Mouse (Mus musculus) kidney, embryonic 14.5 days (tissue): ENCODE results near the gene Zfhx3. TPM values are rescaled to one million over a fixed set of nuclear protein-coding genes. Genes with fewer than 3 reads are reported as not detected.

ENCODE experiments used
- ATAC-seq: fragments of 200-750 bp; cut with Nextera tagmentation; 2 replicates; pipeline ENCODE4 v1.8.0; 2017; ENCODE audit warnings: moderate number of reproducible peaks, mild to moderate bottlenecking, moderate TSS enrichment, moderate library complexity; ENCODE audit not compliant: low FRiP score, low TSS enrichment
- H3K27ac ChIP-seq: fragments of 300-500 bp; sonication (generic); 2 replicates; pipeline ENCODE4 v1.5.1; 2014; ENCODE audit warnings: low read depth, mild to moderate bottlenecking, low read length, moderate library complexity, mixed read lengths
- H3K27me3 ChIP-seq: fragments of 300-500 bp; sonication (generic); 2 replicates; pipeline ENCODE4 v1.6.1; 2014; ENCODE audit warnings: mild to moderate bottlenecking, low read length; ENCODE audit not compliant: control insufficient read depth, insufficient read depth
- H3K36me3 ChIP-seq: fragments of 300-500 bp; sonication (generic); 2 replicates; pipeline ENCODE4 v1.6.1; 2014; ENCODE audit warnings: low read length, mixed read lengths; ENCODE audit not compliant: control insufficient read depth, insufficient read depth
- H3K4me1 ChIP-seq: fragments of 300-500 bp; sonication (generic); 2 replicates; pipeline ENCODE4 v1.6.1; 2014; ENCODE audit warnings: low read length, mixed read lengths; ENCODE audit not compliant: control insufficient read depth, insufficient read depth
- H3K4me2 ChIP-seq: fragments of 300-500 bp; sonication (generic); replicated peaks from 2 replicates; pipeline ENCODE4 v1.6.1; 2014; ENCODE audit warnings: low read depth, mild to moderate bottlenecking, low read length
- H3K4me3 ChIP-seq: fragments of 300-500 bp; sonication (generic); 2 replicates; pipeline ENCODE4 v1.5.1; 2014; ENCODE audit warnings: mild to moderate bottlenecking, low read length
- H3K9ac ChIP-seq: fragments of 300-500 bp; sonication (generic); 2 replicates; pipeline ENCODE4 v1.6.1; 2014; ENCODE audit warnings: low read depth, mild to moderate bottlenecking, low read length, moderate library complexity
- H3K9me3 ChIP-seq: fragments of 300-500 bp; sonication (generic); 2 replicates; pipeline ENCODE4 v1.6.1; 2016; ENCODE audit warnings: low read length; ENCODE audit not compliant: control insufficient read depth
- WGBS: fragments of 180-500 bp; shearing (Covaris S2); extraction: QIAGEN DNeasy Blood & Tissue Kit; methylation state at CpG from one replicate; pipeline ENCODE4 v1.1.7; 2014; 5-methylcytosine and 5-hydroxymethylcytosine counted together
- polyA plus RNA-seq: library from polyadenylated mRNA; unstranded; fragments of >200 nt; fragmentation: Nextera tagmentation; extraction: Ambion mirVana; gene quantifications from 2 replicates; pipeline ENCODE4 v1.2.1, GENCODE M21; 2014

The Zfhx3 gene
- polyA plus RNA-seq, 1 experiment from 2014 or later, result 11.7 TPM

DNA sequence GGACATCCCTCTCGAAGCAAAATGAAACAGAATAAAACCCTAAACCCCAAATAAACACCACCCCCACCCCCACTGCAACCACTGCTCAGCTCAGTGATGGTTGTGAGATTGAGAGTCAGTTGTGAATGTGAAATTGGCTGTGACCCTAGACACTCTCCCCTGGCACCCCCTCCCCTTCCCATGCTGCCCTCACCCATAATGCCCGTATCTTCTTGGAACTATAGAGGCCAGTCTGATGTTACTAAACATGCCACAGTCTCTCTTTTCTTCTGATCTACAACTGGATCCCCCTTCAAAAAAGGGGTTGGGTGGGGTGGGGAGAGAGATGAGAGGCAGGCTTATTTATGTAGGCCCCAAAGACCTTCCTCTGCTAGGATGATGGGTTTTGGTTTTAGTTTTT is 767.0 kb downstream of the Zfhx3 start:
- Histone ChIP-seq H3K4me3 (no peak overlapping the region), H3K9ac (no peak overlapping the region), H3K27ac (peak overlapping the region; percentile 6; the same call in 1 of the 2 replicates), H3K4me2 (no peak overlapping the region), H3K4me1 (peaks cover 79% of the 10 kb centered on the region), H3K27me3 (no peaks in the 10 kb centered on the region), H3K36me3 (no peaks in the 10 kb centered on the region), H3K9me3 (no peaks in the 10 kb centered on the region)
- no peak for ATAC-seq
- WGBS, result 57% methylated on average over 2 of the region's 2 CpGs

DNA sequence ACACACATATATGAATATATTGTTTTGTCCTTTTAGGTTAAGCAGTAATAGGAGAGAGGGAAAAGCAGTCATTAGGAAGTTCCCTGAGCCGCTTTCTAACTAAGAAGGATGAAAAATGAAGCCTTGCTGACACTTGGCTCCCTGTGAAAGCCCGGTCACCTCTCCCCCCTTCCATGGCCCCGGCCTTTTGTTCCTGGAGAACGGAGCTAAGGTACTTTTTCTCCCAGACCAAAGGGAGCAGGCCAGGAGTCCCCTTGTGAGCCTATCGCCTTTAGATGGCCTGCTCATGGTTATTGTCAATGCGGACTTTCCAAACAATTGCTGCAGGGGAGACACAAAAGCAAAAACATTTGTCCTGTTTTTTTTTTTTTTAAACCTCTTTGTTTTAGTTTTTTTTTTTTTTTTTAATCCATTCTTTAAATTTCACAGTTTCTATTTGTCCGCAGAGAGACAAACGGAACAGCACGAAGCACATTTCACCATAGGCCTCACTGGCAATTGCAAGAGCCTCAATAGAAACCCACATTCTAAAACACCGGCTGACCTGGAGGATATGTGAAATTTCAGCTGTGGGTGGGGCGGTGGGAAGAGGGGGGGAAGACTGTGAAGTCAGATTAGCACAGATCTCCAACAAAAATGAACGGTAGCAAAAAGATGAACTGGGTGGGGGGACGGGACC is 767.6 kb downstream of the Zfhx3 start:
- 38% methylated on average over 13 of the region's 13 CpGs for WGBS
- H3K27ac ChIP-seq, result peak overlapping the region; percentile 62

DNA sequence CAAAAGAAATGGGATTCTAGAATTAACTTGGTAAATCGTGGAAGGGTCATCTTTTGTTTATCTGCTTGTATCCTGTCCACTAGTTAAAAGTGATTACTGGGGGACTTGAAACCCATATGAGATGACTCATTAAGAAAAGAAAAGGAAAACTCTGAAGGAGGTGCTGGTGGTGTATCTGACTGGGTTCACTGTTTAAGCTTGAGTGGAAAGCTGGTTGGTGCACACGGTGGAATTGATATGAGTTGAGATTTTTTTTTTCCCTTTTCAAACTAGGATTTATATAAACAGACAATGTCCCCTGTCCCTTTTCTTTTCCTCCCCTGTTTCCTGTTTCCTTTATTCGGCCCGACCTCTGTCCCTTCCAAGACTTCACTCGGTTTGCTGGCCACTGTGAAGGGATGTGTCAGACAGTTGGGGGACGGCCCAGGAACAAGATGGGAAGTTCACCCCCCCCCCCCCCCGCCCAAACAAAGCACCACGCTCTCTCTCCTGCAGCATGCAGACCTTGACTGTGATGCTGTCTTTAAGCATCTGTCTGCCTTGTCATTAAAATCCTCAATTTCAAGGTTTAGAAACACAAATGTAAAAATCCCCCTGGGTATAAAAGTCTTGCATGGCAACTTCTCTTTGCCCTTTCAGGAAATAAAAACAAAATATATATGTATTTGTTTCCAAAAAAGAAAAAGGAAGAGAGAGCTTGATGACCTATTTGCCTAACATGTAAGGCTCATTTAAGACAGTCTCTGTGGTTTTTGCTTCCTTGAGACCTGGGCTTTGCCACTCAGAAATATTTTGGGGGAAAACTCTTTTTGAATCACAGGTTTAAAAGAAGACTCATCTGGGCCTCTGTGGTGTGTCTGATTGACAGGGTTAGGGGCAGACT is 768.4 kb downstream of the Zfhx3 start:
- 9% methylated on average over 8 of the region's 8 CpGs for WGBS
- 0 out of 2 replicates have a peak overlapping the region, but pooled peaks have one; percentile 5 for H3K4me2 ChIP-seq
- no peak overlapping the region for H3K9ac ChIP-seq
- H3K9me3 ChIP-seq, result no peaks in the 10 kb centered on the region
- no peaks in the 10 kb centered on the region for H3K36me3 ChIP-seq
- H3K4me3 ChIP-seq, result no peak overlapping the region
- peaks cover 78% of the 10 kb centered on the region for H3K4me1 ChIP-seq
- no peak overlapping the region; the same call in 1 of the 2 replicates for H3K27ac ChIP-seq
- no peak for ATAC-seq
- no peaks in the 10 kb centered on the region for H3K27me3 ChIP-seq

More for the DNA sequence above, 767.6 kb downstream of the Zfhx3 start:
- Histone ChIP-seq H3K4me2 (no peak overlapping the region), H3K27me3 (no peaks in the 10 kb centered on the region), H3K9me3 (no peaks in the 10 kb centered on the region), H3K9ac (no peak overlapping the region), H3K4me3 (no peak overlapping the region), H3K4me1 (peaks cover 79% of the 10 kb centered on the region), H3K36me3 (no peaks in the 10 kb centered on the region)
- no peak for ATAC-seq

DNA sequence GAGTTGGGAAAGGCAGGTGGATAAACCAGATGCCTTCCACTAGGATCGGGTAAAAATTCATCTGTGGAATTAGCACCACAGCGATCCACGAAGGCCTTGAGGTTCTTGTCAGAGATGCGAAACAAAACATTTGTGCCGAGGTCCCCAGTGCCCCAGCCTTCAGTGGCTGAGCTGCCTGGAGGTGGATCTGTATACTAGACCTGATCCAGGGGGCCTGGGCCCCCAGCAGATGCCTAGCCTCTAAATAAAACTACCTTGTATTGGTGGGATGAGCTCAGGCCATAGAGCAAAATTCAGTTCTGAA is 769.0 kb downstream of the Zfhx3 start:
- no peak for ATAC-seq
- Histone ChIP-seq H3K4me2 (0 out of 2 replicates have a peak overlapping the region, but pooled peaks have one; percentile 5), H3K27me3 (no peaks in the 10 kb centered on the region), H3K4me1 (peaks cover 77% of the 10 kb centered on the region), H3K27ac (no peak overlapping the region), H3K36me3 (no peaks in the 10 kb centered on the region), H3K4me3 (no peak overlapping the region), H3K9me3 (no peaks in the 10 kb centered on the region), H3K9ac (no peak overlapping the region)
- 52% methylated on average over 5 of the region's 5 CpGs for WGBS

DNA sequence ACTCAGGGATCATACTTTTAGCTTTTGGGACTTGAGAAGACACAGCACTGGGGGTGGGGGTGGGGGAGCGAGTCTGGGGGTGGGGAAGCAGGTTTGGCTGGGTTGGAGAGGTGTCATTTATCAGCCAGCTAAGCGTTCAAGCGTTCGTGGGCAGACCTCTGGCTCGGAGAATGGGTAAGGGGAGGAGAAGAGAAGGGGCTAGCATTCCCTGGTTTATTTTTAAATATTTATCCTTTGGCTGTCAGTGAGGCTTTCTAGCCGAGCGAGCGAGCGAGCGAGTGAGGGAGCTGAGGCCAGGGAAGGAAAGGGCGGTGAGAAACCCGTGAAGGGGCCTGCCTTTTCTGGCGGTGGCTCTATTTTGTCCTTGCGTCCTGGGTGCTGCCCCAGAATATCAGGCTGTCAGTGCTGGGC is 769.6 kb downstream of the Zfhx3 start:
- WGBS, result 26% methylated on average over 14 of the region's 14 CpGs
- Histone ChIP-seq H3K27ac (peak overlapping the region; percentile 56; the same call in 1 of the 2 replicates), H3K4me3 (no peak overlapping the region)

DNA sequence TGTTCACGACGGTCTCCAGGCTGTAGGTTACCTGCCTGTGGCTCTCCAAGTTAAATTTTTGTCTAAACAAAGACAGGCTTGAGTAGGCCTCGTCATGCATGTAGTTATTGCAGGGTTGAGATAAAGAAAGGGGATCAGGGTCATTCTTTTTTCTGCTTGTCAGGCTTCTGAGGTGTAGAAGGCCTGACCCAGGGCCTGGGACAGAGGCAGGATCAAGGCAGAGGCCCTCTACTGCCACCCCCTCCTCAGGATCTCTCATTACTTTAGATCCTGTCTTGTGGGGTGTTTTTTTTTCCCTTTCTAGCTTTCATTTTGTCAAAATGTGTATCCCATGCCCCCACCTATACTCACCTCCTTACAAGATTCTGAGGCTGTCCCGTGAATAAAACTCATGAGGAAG is 770.2 kb downstream of the Zfhx3 start:
- no peak for ATAC-seq
- H3K4me3 ChIP-seq, result no peak overlapping the region
- H3K9ac ChIP-seq, result no peak overlapping the region
- no peak overlapping the region; the same call in 1 of the 2 replicates for H3K27ac ChIP-seq
- H3K27me3 ChIP-seq, result no peaks in the 10 kb centered on the region
- WGBS, result 40% methylated on average over 4 of the region's 4 CpGs
- H3K4me1 ChIP-seq, result peaks cover 74% of the 10 kb centered on the region
- H3K36me3 ChIP-seq, result no peaks in the 10 kb centered on the region
- H3K9me3 ChIP-seq, result no peaks in the 10 kb centered on the region
- peak overlapping the region; percentile 24; the same call in 1 of the 2 replicates for H3K4me2 ChIP-seq

More for the DNA sequence above, 769.6 kb downstream of the Zfhx3 start:
- Histone ChIP-seq H3K9ac (peak overlapping the region; percentile 42; the same call in 1 of the 2 replicates), H3K36me3 (no peaks in the 10 kb centered on the region), H3K4me2 (peak overlapping the region; percentile 24; the same call in 1 of the 2 replicates), H3K4me1 (peaks cover 75% of the 10 kb centered on the region), H3K9me3 (no peaks in the 10 kb centered on the region), H3K27me3 (no peaks in the 10 kb centered on the region)
- no peak for ATAC-seq

DNA sequence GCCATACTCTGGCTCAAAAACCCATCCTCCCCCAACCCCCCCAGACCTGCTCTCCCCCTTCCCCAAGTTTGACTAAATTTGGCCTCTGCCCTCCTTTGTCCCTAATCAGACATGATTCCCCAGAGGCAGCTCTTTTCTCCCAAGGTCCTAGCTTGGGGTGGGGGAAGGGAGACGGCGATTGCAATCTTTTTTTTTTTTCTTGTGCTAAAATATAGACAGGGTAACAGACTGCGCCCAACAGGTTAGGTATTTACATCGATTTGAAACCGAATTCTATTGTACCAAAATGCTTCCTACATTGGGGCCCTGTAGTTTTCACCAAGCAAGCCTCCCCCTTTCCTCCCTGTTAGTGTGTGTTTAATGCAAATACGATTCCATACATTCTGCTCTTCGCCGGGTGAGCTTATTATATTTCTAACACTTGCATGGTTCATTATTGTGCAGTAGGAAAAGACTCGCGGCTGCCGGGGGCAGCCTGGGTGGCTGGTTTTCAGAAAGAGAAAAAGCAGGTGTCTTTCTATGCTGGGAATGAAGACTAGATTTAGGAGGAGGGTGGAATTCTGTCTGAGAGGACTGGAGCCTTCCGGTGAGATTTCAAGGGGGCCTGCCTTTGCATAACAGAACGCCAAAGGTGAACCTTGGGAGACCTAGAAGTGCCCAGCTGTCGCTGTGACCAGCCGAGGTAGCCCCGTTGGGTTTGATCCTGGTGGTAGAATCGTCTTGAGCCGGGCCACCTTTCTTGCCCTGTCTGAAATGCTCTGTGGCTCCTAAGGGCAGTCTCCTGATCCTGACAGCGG is 771.1 kb downstream of the Zfhx3 start:
- no peaks in the 10 kb centered on the region for H3K36me3 ChIP-seq
- no peaks in the 10 kb centered on the region for H3K27me3 ChIP-seq
- 20% methylated on average over 19 of the region's 19 CpGs for WGBS
- peak overlapping the region; percentile 93; the same call in 1 of the 2 replicates for H3K9ac ChIP-seq
- H3K9me3 ChIP-seq, result no peaks in the 10 kb centered on the region
- H3K4me2 ChIP-seq, result peak overlapping the region; percentile 95
- ATAC-seq, result no peak
- peak overlapping the region; percentile 92 for H3K27ac ChIP-seq
- peak overlapping the region; percentile 81 for H3K4me3 ChIP-seq
- peaks cover 75% of the 10 kb centered on the region for H3K4me1 ChIP-seq

DNA sequence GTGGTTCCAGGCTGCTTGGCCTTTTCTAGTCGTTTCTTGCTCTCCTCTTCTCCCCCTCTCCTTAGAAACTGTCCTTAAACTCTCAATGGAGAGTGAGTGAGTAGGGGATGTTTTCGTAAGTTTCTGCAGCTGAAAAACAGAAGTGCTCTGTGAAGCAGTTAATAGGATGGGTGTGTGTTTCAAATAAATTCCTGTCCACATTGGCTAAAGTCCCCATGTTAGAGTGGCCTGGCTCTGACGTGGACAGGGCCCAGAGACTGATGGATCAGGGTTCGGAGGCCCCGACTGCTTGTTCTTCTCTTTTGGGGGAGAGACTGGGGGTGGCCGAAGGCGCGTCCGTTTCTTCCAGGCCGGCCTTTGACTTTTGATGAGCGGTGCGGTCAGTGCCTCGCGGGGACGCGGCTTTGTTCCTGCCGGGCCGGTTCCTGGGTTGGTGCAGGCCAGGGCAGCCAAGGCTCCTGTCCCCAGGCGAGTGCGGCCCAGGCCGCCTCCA is 771.7 kb downstream of the Zfhx3 start:
- H3K9ac ChIP-seq, result peak overlapping the region; percentile 93
- no peaks in the 10 kb centered on the region for H3K9me3 ChIP-seq
- peak overlapping the region; percentile 92 for H3K27ac ChIP-seq
- H3K27me3 ChIP-seq, result no peaks in the 10 kb centered on the region
- peak overlapping the region; percentile 81 for H3K4me3 ChIP-seq
- ATAC-seq, result peak; percentile 21
- H3K4me2 ChIP-seq, result peak overlapping the region; percentile 95
- 3% methylated on average over 21 of the region's 21 CpGs for WGBS
- H3K36me3 ChIP-seq, result no peaks in the 10 kb centered on the region
- H3K4me1 ChIP-seq, result peaks cover 69% of the 10 kb centered on the region
